Mouse (Mus musculus): ENCODE data around the gene Sim2.
A peak's percentile ranks its signal among the peaks of the same experiment; 100 is the strongest.

Sim2 gene

DNA sequence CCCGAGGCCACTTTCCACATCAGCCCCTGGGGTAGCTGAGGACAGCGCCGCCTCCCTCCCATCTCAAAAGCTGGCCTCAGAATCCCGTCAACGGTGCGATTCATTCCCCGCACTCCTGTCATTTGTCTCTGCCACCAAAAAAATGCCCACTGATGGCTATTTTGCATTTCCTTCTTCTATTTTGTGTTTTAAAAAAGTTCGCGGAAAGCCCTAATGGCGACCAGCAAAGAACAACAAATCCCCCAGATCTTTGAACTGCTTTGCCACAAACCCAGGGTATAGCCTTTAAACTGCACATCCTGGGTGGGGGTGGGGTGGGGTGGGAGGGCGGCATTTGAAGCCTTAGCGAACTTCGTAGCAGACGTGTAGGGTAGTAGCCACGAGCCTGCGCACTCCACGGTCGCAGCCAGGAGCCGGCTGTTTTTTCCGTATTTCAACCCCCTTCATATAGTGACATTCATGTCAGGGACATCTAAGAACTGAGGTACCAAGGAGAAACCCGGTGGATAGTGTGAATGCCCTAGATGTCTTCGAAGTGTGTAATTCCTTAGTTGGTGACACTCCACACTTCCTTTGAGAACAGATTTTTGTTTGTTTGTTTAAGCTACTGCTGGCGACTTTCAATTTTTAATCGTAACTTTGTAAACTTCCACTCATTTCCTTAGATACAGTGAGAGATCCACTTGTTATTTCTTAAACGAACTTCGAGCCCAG is 10.5 kb downstream of the Sim2 start:
- DNase-seq (ENCODE audit: low spot score in 2 of 2): no peak

GRCm38 (mm10) chr16:94096479-94096878 is 11.7 kb downstream of the Sim2 start:
- no peak for DNase-seq (ENCODE audit: low spot score in 2 of 2)

- no peak for DNase-seq (ENCODE audit: low spot score in 2 of 2)
Measured at GRCm38 (mm10) chr16:94097724-94098455, 13.2 kb downstream of the Sim2 start.

GRCm38 (mm10) chr16:94113160-94113559 is 28.4 kb downstream of the Sim2 start:
- DNase-seq (ENCODE audit: low spot score in 2 of 2): no peak

DNA sequence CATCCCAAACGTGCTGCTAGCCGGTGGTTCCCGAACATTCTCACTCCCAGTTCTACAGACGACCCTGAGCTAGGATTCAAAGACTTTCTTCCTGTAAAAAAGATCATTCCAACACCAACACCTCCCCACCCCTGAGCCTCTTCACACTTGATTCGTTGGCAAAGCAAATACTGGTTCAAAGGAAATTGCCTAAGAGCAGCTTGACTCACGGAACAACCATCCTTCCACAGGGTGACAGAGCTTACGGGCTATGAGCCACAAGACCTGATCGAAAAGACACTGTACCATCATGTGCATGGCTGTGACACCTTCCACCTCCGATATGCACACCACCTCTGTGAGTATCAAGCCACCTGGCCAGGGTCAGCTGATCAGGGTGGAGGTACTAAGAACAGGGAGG is 30.0 kb downstream of the Sim2 start:
- no peak for DNase-seq (ENCODE audit: low spot score in 2 of 2)

GRCm38 (mm10) chr16:94117333-94117732 is 32.6 kb downstream of the Sim2 start:
- no peak for DNase-seq (ENCODE audit: low spot score in 2 of 2)

DNA sequence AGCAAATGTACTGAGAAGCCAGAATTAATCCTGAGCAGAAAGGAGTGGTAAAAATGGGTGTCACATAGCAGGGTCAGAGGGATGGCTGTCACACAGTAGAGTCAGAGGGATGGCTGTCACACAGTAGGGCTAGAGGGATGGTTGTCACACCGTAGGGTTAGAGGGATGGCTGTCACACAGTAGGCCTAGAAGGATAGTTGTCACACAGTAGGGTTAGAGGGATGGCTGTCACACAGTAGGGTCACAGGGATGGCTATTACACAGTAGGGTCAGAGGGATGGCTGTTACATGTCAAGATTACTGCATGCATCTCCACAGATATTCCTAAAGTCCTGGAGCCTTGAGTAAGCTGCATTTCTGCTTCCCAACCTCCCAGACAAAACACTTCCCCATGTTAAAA is 33.7 kb downstream of the Sim2 start:
- no peak for DNase-seq (ENCODE audit: low spot score in 2 of 2)

DNA sequence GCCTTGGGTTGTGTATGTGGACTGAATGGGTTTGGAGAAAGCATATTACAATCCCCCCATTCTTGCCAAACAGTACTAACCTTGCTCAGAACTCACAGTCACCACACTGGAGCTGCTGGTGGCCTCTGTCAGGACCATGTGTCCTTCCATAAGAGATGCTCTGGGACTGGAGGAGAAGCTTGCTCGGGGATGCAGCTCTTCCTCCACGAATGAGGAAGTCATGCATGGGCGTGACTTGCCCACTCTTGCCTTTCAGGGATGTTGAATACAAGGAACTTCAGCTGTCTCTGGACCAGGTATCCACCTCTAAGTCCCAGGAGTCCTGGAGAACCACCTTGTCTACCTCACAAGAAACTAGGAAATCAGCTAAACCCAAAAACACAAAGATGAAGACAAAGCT is 37.6 kb downstream of the Sim2 start:
- no peak for DNase-seq (ENCODE audit: low spot score in 2 of 2)

DNA sequence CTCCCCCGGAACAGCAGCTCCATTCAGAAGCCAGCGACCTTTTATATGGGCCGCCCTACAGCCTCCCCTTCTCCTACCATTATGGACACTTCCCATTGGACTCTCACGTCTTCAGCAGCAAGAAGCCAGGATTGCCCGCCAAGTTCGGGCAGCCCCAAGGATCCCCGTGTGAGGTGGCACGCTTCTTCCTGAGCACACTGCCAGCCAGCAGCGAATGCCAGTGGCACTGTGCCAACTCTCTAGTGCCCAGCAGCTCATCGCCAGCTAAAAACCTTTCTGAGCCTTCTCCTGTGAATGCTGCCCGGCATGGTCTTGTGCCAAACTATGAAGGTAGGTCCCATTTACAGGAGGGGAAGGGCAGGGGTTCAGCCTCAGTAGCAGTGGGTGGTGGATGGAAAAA is 38.5 kb downstream of the Sim2 start:
- peak; percentile 71 to 76 for DNase-seq (ENCODE audit: low spot score in 2 of 2)

- DNase-seq (ENCODE audit: low spot score in 2 of 2): no peak
Measured at GRCm38 (mm10) chr16:94125172-94125981, 40.6 kb downstream of the Sim2 start.

GRCm38 (mm10) chr16:94126200-94126599 is 41.5 kb downstream of the Sim2 start:
- no peak for DNase-seq (ENCODE audit: low spot score in 2 of 2)

DNA sequence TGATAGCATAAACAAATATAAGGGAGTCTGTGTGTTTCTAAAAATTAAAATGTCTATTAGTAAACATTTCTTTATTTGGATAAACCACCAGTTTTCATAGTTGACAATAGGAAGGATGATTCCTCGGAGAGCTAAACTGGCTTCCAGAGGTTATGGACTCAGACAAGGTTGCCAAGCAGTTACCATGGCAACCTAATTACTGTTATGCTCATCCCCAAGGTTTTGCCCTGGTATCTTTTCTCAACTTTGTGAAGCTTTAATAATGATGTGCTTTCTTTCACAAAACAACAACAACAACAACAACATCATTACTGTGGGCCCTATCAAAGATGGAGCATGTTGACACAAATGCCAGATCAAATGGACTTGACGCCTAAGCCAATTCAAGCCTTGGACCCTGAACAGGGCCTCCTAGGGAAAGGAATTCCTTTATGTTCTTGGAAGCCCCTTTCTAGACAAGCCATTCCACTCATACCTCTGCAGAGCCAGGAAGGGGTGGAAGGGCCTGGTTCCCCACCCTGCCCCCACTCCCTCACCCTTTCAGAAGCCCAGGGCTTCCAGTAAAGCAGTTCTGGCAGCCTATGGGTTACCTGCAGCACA is 43.6 kb downstream of the Sim2 start:
- no peak for DNase-seq (ENCODE audit: low spot score in 2 of 2)

DNA sequence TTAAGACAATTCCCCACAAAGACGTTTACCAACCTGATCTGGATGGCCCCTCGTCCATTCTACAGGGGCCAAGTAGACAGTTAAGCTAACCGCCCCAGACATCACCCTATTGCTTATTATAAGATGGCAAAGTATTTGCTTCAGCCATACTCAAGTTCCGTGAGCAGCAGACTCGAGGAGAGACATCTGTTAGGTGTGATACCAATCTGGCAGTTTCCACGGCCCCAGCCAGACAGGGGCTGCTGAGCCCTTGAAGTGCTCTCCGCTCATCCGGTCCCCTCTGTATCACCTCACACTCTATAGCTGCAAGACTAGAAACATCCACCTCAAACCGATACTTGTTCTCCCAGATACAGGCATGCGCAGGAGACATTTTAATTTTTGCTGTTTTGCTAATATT is 49.5 kb downstream of the Sim2 start:
- DNase-seq (ENCODE audit: low spot score in 2 of 2): no peak

GRCm38 (mm10) chr16:94140746-94141145 is 56.0 kb downstream of the Sim2 start:
- DNase-seq (ENCODE audit: low spot score in 2 of 2): peak in 1 of 2 experiments; percentile 54

GRCm38 (mm10) chr16:94143325-94143724 is 58.6 kb downstream of the Sim2 start:
- no peak for DNase-seq (ENCODE audit: low spot score in 2 of 2)

- peak in 1 of 2 experiments; percentile 46 for DNase-seq (ENCODE audit: low spot score in 2 of 2)
Measured at GRCm38 (mm10) chr16:94148139-94148538, 63.4 kb downstream of the Sim2 start.

GRCm38 (mm10) chr16:94150125-94151103 is 65.7 kb downstream of the Sim2 start:
- DNase-seq (ENCODE audit: low spot score in 2 of 2): no peak

DNA sequence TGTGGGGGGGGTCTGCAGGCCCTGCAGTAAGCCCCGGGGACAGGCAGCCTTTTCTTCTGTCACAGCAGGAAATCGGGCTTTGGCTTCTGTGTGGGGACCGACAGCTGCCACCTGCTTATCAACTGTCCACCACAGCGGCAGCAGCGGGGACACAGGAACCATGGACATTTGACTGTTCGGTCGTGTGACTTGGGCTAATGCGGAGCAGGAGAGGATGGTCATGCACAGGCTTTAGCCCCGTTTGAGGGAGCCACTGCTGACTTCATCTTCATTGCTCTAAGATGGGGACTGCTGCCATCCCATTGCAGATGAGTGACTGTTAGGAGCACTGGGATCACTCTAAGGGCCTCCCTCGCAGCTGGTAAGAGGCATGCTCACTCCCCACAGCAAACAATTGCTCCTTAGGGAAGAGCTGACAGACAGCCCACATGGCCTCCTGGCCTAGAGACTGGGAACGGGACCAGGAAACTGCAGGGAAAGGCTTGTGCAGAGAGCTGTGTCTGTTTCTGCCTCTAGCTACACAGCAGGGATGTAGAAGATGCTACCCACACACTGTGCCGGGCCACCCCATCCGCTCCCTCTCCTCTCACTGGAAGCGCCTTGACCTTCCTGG is 70.4 kb downstream of the Sim2 start:
- DNase-seq (ENCODE audit: low spot score in 2 of 2): peak in 1 of 2 experiments; percentile 49

GRCm38 (mm10) chr16:94157819-94158218 is 73.1 kb downstream of the Sim2 start:
- DNase-seq (ENCODE audit: low spot score in 2 of 2): no peak

GRCm38 (mm10) chr16:94162000-94162399 is 77.3 kb downstream of the Sim2 start:
- no peak for DNase-seq (ENCODE audit: low spot score in 2 of 2)

Data from right cerebral cortex, postnatal 10 days (tissue).